Mouse (Mus musculus) liver, adult 10 weeks (tissue): ENCODE data around the gene Nktr. TPM values are rescaled to one million over a fixed set of nuclear protein-coding genes. Genes with fewer than 3 reads are reported as not detected.

ENCODE experiments used
- polyA plus RNA-seq: library from polyadenylated mRNA; stranded (reverse); fragments of 350-450 nt; fragmentation: Illumina TruSeq; extraction: RNeasy Lipid Tissue Mini Kit (QIAGEN cat#74804); gene quantifications from one replicate; pipeline ENCODE4 v1.2.3, GENCODE M21; 2014; ENCODE audit warnings: low read depth, low replicate concordance

Gene Nktr
- polyA plus RNA-seq: 45.9 TPM

GRCm38 (mm10) chr9:121718792-121719318 is at the start of gene Nktr:
Gene Nktr (plus strand): TSS chr9:121719169.

DNA sequence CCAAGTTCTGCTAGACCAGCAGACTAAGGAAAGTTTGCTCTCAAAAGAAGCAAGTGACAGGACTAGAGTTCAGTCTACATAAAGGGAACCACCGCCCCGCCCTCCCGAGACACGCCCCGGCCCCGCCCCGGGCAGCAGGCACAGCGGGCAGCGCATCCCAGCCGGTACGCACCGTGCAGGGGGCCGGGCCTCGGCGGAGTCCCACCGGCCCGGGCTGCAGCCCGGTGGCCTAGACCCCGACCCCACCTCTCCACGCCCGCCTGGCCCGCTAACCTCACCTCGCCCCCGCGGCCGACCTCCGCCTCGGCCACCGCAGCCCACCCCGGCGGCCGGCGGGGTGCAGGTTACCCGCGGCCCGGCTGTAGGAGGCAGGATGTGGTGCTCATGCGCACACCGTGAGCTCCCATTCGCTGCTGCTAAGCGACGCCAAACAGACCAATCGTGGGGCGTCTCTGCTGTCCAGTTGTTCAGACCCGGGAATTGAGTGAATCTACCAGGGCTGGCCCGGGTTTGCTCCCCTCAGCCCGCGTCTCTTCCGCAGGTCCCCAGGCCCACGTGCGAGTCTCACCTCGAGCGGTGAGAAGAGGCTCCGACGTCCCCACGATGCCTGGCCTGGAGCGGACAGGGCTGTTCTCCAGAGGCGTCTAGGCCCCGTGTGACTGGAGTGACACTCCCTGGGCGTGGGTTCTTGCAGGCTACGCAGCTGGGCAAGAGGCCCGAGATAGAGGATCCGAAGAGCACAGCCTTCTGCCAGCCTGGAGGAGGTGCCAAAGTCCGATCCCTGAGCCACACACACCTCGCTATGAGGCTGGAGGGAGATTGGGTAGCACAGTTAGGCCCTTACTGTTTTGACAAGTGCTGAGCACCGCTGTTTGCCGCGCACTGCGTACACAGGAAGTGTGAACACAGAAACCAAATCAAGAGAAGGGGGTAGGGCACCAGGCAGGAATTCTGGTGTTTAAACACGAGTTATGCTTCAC is 14.0 kb upstream of the Nktr start, which contains the start of gene Sec22c:
Gene Sec22c (minus strand): TSS at position 845 of the 980 bp plus-strand sequence.

GRCm38 (mm10) chr9:121709898-121710583 is 8.9 kb upstream of the Nktr start, which contains the start of gene Ss18l2:
Gene Ss18l2 (plus strand): TSS chr9:121710329.

DNA sequence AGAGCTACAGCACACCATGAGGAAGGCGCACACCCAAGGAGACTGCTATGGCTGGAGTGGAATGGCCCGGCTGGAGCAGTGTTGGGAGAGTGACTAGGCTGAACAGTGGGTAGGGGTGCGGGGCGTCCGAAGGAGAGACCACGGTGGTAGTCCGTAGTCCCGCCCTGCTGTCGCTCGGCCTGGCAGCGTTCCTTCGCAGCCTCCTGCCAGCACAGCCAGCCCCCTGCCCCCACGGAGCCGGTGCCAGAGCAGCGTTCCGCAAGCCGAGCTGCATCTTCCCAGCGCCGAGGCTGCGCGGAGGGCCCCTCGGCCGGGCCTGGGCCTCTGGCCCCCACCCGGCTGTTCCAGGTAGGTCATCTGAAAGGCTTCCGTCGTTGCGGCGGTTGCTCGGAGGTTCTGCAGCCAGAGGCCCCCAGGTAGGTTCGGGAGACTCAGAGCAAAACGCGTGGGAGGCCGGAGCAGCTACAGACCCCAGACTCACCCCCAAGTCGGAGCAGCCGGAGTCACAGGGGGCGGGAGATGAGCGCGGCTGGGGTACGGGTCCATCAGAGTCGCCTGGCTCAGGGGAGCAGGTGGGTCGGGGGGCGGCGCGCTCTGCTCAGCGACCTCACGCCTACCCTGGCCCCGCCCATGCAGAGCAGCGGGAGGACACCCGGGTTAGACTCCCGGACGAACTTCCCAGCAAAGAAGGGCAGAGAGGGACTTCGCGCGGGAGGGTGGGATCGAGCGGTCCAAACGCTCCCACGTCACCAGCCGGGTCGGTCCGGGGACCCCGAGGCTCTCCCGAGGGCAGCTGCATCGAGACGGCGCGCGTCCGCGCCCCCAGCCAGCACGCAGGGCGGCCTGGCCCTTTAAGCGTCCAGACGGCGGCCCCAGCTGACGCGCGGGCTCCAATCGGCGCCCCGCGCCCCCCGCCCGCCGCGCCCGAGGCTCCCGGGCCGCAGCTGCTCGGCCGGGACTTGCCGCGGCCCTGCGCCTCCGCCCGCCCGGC is 40.4 kb downstream of the Nktr start, which contains the start of gene Zfp651:
Gene Zfp651 (plus strand): TSS at position 240 of the 991 bp plus-strand sequence.

DNA sequence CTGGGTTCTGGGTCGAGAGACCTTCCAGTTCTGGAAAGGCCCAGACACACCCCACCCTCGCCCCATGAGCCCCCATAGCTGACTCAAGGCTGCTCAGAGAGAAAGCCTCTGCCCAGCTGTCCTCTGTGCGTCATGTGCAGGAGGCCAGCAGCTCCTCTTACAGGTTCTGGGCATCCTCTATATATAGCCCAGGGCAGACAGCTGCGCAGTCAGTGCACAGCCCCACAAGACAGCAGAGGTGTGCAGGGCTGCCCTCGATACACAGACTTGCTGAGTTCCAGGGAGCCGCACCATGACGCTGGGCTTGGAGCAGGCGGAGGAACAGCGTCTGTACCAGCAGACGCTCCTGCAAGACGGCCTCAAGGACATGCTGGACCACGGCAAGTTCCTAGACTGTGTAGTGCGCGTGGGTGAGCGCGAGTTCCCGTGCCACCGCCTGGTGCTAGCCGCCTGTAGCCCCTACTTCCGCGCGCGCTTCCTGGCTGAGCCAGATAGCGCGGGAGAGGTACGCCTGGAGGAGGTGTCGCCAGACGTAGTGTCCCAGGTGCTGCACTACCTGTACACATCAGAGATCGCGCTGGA is 58.6 kb downstream of the Nktr start, which contains the start of gene Klhl40:
Gene Klhl40 (plus strand): TSS at position 124 of the 582 bp plus-strand sequence.

GRCm38 (mm10) chr9:121791757-121792521 is 73.0 kb downstream of the Nktr start, which contains the start of gene Hhatl:
Gene Hhatl (minus strand): TSS chr9:121792507.

Other genes starting within 250 kb of the Nktr start
- gene Cck, start 223.5 kb upstream of the Nktr start, polyA plus RNA-seq: not detected
- not detected for gene Lyzl4, start 77.1 kb upstream of the Nktr start, polyA plus RNA-seq
- gene Vipr1, start 76.5 kb upstream of the Nktr start, polyA plus RNA-seq: 3.7 TPM
- 4.9 TPM for gene Sec22c, start 13.7 kb upstream of the Nktr start, polyA plus RNA-seq
- gene Ss18l2, start 8.8 kb upstream of the Nktr start, polyA plus RNA-seq: 61.1 TPM
- not detected for gene Zfp651, start 40.2 kb downstream of the Nktr start, polyA plus RNA-seq
- gene Klhl40, start 58.4 kb downstream of the Nktr start, polyA plus RNA-seq: not detected
- not detected for gene Hhatl, start 73.3 kb downstream of the Nktr start, polyA plus RNA-seq
- not detected for gene Ccdc13, start 120.3 kb downstream of the Nktr start, polyA plus RNA-seq
- gene Higd1a, start 139.2 kb downstream of the Nktr start, polyA plus RNA-seq: 68.1 TPM
- gene Ackr2, start 179.2 kb downstream of the Nktr start, polyA plus RNA-seq: 1.2 TPM
- 22.0 TPM for gene Cyp8b1, start 197.1 kb downstream of the Nktr start, polyA plus RNA-seq
- gene Fam198a, start 231.8 kb downstream of the Nktr start, polyA plus RNA-seq: 3.1 TPM